Mouse (Mus musculus): ENCODE measurements around the gene Cend1. TPM values are rescaled to one million over a fixed set of nuclear protein-coding genes. Genes with fewer than 3 reads are reported as not detected.
"Not testable (repeated sequence)": the region's sequence is repeated elsewhere in the genome, so short reads cannot be mapped to it uniquely, and the experiment has no call there.

Gene Cend1
- polyA plus RNA-seq, 1 experiment from 2014 or later, result 20.5 TPM

GRCm38 (mm10) chr7:141453636-141454035, 24.3 kb upstream of the Cend1 start:
- H3K4me3 ChIP-seq (replicated peaks), result no peak overlapping the region
- WGBS, result 83% methylated on average over 2 of the region's 2 CpGs
- H3K9me3 ChIP-seq, result no peaks in the 10 kb centered on the region

DNA sequence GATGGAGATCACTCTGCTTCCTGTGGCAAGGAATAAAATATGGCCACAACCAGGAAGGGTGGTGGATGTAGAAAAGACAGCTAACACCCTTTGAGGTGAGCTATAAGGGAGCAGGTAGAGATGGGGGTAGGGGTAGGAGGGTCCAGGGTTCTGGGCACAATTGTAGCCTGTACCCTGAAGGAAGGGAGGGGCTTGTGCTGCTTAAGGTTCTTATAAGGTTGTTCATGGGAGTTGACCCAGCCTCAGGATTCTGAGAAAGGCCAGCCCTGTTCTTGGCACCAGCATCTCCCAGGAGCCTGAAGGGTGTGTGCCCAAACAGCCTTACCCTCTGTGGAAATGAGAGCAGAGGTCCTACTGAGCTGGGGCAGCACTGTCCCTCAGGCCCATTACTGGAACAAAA, 22.6 kb upstream of the Cend1 start:
- no peak for ATAC-seq (ENCODE audit: low FRiP score)
- Histone ChIP-seq H3K27me3 (0 out of 2 replicates have a peak, but pooled peaks cover 5% of the 10 kb centered on the region), H3K4me3 (replicated peaks) (no peak overlapping the region), H3K27ac (no peak overlapping the region), H3K4me2 (no peak overlapping the region), H3K9me3 (no peaks in the 10 kb centered on the region), H3K36me3 (replicated peaks) (peaks cover 39% of the 10 kb centered on the region), H3K4me1 (peaks cover 35% of the 10 kb centered on the region), H3K9ac (no peak overlapping the region)

More at GRCm38 (mm10) chr7:141453636-141454035, 24.3 kb upstream of the Cend1 start:
- ATAC-seq (ENCODE audit: low FRiP score), result no peak
- H3K4me1 ChIP-seq, result peaks cover 27% of the 10 kb centered on the region
- H3K9ac ChIP-seq, result no peak overlapping the region
- H3K4me2 ChIP-seq, result no peak overlapping the region
- peaks cover 38% of the 10 kb centered on the region for H3K36me3 ChIP-seq (replicated peaks)
- peaks cover 6% of the 10 kb centered on the region; the same call in 1 of the 2 replicates for H3K27me3 ChIP-seq
- H3K27ac ChIP-seq, result no peak overlapping the region

GRCm38 (mm10) chr7:141447110-141447991, 18.1 kb upstream of the Cend1 start, which contains the start of gene Rplp2:
Rplp2 (plus strand) TSS chr7:141447370.
- H3K36me3 ChIP-seq (replicated peaks), result peaks cover 39% of the 10 kb centered on the region
- WGBS, result under 1% methylated on average over 63 of the region's 63 CpGs
- peak; percentile 91 for ATAC-seq (ENCODE audit: low FRiP score)

DNA sequence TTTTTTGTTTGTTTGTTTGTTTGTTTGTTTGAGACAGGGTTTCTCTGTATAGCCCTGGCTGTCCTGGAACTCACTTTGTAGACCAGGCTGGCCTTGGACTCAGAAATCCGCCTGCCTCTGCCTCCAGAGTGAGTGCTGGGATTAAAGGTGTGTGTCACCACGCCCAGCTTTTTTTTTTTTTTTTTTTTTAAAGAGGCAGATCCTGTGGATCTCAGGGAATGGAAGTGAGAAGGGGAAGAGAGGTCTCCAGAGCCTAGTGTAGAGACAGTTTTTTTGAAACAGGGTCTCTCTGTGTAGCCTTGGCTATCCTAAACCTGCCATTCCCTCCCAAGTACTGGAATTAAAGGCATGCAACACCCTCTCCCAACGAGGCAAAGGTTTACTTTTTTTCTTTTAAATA, 17.1 kb upstream of the Cend1 start:
- not testable (repeated sequence) for H3K4me3 ChIP-seq (replicated peaks)

More at GRCm38 (mm10) chr7:141447110-141447991, 18.1 kb upstream of the Cend1 start, which contains the start of gene Rplp2:
- peaks cover 39% of the 10 kb centered on the region for H3K4me1 ChIP-seq
- H3K27me3 ChIP-seq, result no peaks in the 10 kb centered on the region
- peak within 1 kb of the TSS; percentile 86 for H3K9ac ChIP-seq
- no peaks in the 10 kb centered on the region for H3K9me3 ChIP-seq
- peak within 1 kb of the TSS; percentile 88 for H3K27ac ChIP-seq
- peak within 1 kb of the TSS; percentile 76 for H3K4me2 ChIP-seq
- peak within 1 kb of the TSS; percentile 91 for H3K4me3 ChIP-seq (replicated peaks)

GRCm38 (mm10) chr7:141443828-141444237, 14.5 kb upstream of the Cend1 start, which contains the start of gene Pidd1:
Pidd1 (minus strand) TSS chr7:141444025.
- WGBS, result under 1% methylated on average over 25 of the region's 25 CpGs
- Histone ChIP-seq H3K4me1 (peaks cover 44% of the 10 kb centered on the region), H3K9me3 (no peaks in the 10 kb centered on the region), H3K4me2 (peak within 1 kb of the TSS; percentile 76), H3K9ac (peak within 1 kb of the TSS; percentile 61), H3K36me3 (replicated peaks) (peaks cover 34% of the 10 kb centered on the region), H3K27me3 (no peaks in the 10 kb centered on the region), H3K27ac (peak within 1 kb of the TSS; percentile 59), H3K4me3 (replicated peaks) (peak within 1 kb of the TSS; percentile 44)
- peak; percentile 54 for ATAC-seq (ENCODE audit: low FRiP score)

More for the DNA sequence above, 17.1 kb upstream of the Cend1 start:
- H3K27me3 ChIP-seq; H3K9me3 ChIP-seq; H3K9ac ChIP-seq; H3K27ac ChIP-seq; ATAC-seq (ENCODE audit: low FRiP score): not testable (repeated sequence)
- H3K36me3 ChIP-seq (replicated peaks), result peaks cover 34% of the 10 kb centered on the region
- 79% methylated on average over 3 of the region's 3 CpGs for WGBS
- H3K4me1 ChIP-seq, result peaks cover 48% of the 10 kb centered on the region
- peak overlapping the region; percentile 76; the same call in 1 of the 2 replicates for H3K4me2 ChIP-seq

- 31% methylated on average over 12 of the region's 12 CpGs for WGBS
- Histone ChIP-seq H3K4me1 (peaks cover 39% of the 10 kb centered on the region), H3K4me3 (replicated peaks) (peak overlapping the region; percentile 44)
Measured at GRCm38 (mm10) chr7:141443081-141443821, 14.0 kb upstream of the Cend1 start.

DNA sequence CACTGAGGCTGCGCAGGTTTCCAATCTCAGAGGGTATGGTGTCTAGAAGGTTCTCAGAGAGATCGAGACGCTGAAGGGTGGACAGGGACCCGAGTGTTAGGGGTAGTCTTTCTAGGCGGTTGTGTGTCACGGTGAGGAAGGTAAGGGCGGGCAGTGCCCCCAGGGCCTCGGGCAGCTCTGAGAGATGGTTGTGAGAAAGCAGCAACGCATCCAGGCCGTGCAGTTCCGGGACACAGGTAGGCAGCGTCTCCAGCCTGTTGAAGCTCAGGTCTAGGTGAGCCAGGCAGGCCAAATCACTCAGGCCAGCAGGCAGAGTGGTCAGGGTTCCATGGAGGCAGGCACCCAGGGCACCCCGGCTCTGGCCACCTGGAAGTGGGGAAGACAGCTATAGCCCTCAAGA, 12.9 kb upstream of the Cend1 start:
- H3K4me3 ChIP-seq (replicated peaks), result peak overlapping the region; percentile 44; the same call in 1 of the 2 replicates
- WGBS, result 93% methylated on average over 13 of the region's 13 CpGs

More at GRCm38 (mm10) chr7:141443081-141443821, 14.0 kb upstream of the Cend1 start:
- peak overlapping the region; percentile 61 for H3K9ac ChIP-seq
- ATAC-seq (ENCODE audit: low FRiP score), result no peak
- no peaks in the 10 kb centered on the region for H3K9me3 ChIP-seq
- peaks cover 35% of the 10 kb centered on the region for H3K36me3 ChIP-seq (replicated peaks)
- H3K27me3 ChIP-seq, result no peaks in the 10 kb centered on the region
- H3K27ac ChIP-seq, result peak overlapping the region; percentile 59
- H3K4me2 ChIP-seq, result peak overlapping the region; percentile 76

GRCm38 (mm10) chr7:141441460-141441859, 12.2 kb upstream of the Cend1 start:
- H3K9ac ChIP-seq, result peak overlapping the region; percentile 36; the same call in 1 of the 2 replicates
- ATAC-seq (ENCODE audit: low FRiP score), result no peak
- H3K27ac ChIP-seq, result no peak overlapping the region
- H3K36me3 ChIP-seq (replicated peaks), result peaks cover 39% of the 10 kb centered on the region
- 0 out of 2 replicates have a peak overlapping the region, but pooled peaks have one; percentile 13 for H3K4me2 ChIP-seq
- H3K9me3 ChIP-seq, result no peaks in the 10 kb centered on the region
- peaks cover 40% of the 10 kb centered on the region for H3K4me1 ChIP-seq
- H3K27me3 ChIP-seq, result no peaks in the 10 kb centered on the region
- WGBS, result 95% methylated on average over 9 of the region's 9 CpGs
- 0 out of 2 replicates have a peak overlapping the region, but pooled peaks have one; percentile 7 for H3K4me3 ChIP-seq (replicated peaks)

More for the DNA sequence above, 12.9 kb upstream of the Cend1 start:
- H3K36me3 ChIP-seq (replicated peaks), result peaks cover 39% of the 10 kb centered on the region
- peaks cover 38% of the 10 kb centered on the region for H3K4me1 ChIP-seq
- no peak for ATAC-seq (ENCODE audit: low FRiP score)
- H3K4me2 ChIP-seq, result peak overlapping the region; percentile 76
- peak overlapping the region; percentile 61 for H3K9ac ChIP-seq
- H3K27me3 ChIP-seq, result no peaks in the 10 kb centered on the region
- 0 out of 2 replicates have a peak overlapping the region, but pooled peaks have one; percentile 59 for H3K27ac ChIP-seq
- H3K9me3 ChIP-seq, result no peaks in the 10 kb centered on the region

DNA sequence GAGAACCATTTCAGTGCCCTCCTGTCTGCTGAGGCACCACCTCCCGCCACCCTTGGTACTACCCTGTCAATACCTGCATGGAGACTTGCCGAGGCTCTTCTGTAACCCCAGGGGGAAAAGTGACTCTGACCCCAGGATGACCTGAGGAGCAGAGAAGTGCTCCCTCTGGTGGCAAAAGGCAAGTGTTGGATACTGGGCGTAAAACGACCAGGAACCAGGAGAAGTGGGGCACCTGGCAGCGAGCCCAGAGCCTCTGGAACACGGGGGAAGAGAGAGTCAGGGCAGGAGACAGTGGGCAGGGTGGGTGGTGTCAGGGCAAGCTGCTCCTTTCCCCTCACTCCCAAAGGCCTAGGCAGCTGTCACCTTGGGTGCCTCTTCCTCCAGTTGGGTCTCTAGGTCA, 11.3 kb upstream of the Cend1 start:
- 0 out of 2 replicates have a peak overlapping the region, but pooled peaks have one; percentile 36 for H3K9ac ChIP-seq
- no peak overlapping the region for H3K27ac ChIP-seq
- no peaks in the 10 kb centered on the region for H3K9me3 ChIP-seq
- ATAC-seq (ENCODE audit: low FRiP score), result no peak
- no peak overlapping the region for H3K4me2 ChIP-seq
- peaks cover 49% of the 10 kb centered on the region for H3K4me1 ChIP-seq
- no peaks in the 10 kb centered on the region for H3K27me3 ChIP-seq
- peaks cover 39% of the 10 kb centered on the region for H3K36me3 ChIP-seq (replicated peaks)
- H3K4me3 ChIP-seq (replicated peaks), result no peak overlapping the region
- 30% methylated on average over 6 of the region's 6 CpGs for WGBS

DNA sequence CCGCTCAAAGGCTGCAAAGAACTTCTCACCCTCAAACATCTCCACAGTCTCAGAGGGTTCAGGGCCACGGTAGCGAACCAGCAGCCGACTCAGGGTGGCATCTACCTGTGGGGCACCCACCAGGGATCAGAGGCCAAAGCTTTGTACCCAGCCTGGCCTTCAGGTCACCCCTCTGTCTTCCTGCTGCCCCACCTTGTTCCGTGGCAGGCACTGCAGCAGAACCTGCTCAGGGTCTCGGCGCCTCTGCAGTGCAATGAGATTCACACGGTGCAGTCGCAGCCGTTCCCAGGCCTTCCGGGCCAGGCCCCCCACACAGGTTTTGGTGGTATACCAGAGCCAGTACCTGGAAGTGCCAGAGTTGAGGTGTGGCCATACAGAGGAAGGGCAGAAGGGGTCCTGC, 10.5 kb upstream of the Cend1 start:
- Histone ChIP-seq H3K9me3 (no peaks in the 10 kb centered on the region), H3K9ac (no peak overlapping the region), H3K36me3 (replicated peaks) (peaks cover 39% of the 10 kb centered on the region), H3K27me3 (no peaks in the 10 kb centered on the region), H3K4me2 (no peak overlapping the region), H3K4me3 (replicated peaks) (no peak overlapping the region), H3K27ac (no peak overlapping the region), H3K4me1 (peaks cover 57% of the 10 kb centered on the region)
- ATAC-seq (ENCODE audit: low FRiP score), result no peak
- 94% methylated on average over 11 of the region's 11 CpGs for WGBS

DNA sequence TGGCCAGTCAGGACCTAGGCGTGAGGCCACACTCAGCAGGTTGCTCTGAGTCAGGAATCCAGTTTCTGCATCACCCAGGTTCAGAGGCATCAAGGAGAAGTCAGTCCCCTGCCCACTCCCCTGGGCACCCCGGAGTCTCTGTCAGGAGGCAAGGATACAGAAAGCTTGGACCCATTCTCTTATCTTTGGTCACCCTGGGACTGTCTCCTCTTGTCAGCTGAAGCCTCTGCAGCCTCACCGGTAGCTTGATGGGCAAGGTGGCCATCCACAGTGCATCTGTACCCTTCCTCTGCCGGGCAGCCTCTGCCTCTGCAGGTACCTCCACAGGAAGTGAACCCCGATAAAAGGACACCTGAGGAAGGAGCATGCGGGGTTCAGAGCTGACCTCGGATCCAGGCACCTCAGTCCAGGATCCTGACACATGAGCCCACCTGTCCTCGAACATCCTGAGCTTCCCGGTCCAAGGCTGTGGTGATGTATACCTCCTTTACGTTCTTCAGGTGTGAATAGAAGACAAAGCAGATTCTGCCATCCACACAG, 9.9 kb upstream of the Cend1 start:
- H3K4me2 ChIP-seq, result no peak overlapping the region
- H3K9ac ChIP-seq, result peak overlapping the region; percentile 17; the same call in 1 of the 2 replicates
- no peak for ATAC-seq (ENCODE audit: low FRiP score)
- H3K4me1 ChIP-seq, result peaks cover 60% of the 10 kb centered on the region
- 96% methylated on average over 10 of the region's 10 CpGs for WGBS
- H3K36me3 ChIP-seq (replicated peaks), result peaks cover 39% of the 10 kb centered on the region
- no peak overlapping the region for H3K4me3 ChIP-seq (replicated peaks)
- no peaks in the 10 kb centered on the region for H3K27me3 ChIP-seq
- no peaks in the 10 kb centered on the region for H3K9me3 ChIP-seq
- no peak overlapping the region for H3K27ac ChIP-seq
